Mouse (Mus musculus) c-Kit-positive CD71-positive TER-119-negative erythroid progenitor cells, embryonic 14.5 days (primary cell): ENCODE results near the gene 9630041A04Rik.

ENCODE experiments used
- DNase-seq: peaks from one replicate; pipeline ENCODE4 v3.0.0-alpha.2; 2013; ENCODE audit warnings: low read depth

9630041A04Rik gene

DNA sequence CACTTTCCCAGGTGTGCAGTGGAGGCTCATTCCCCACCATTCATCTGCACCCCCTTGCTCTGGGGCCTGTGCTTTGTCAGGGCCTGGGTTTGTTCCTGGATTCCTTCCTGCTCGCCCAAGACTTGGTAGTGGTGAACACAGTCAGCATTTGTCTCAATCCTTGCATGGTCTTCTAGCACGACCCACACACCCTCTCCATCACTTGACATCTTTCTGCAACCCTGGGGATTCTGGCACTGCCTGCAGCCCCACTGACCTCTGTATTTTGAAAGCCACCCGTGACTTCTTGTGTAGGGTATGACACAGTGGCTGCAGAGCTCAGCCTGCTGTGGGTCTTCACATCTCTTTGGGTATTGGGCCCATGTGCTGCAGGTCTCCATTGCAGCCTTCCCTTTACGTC lies 57.1 kb downstream of the 9630041A04Rik start:
- no peak for DNase-seq

DNA sequence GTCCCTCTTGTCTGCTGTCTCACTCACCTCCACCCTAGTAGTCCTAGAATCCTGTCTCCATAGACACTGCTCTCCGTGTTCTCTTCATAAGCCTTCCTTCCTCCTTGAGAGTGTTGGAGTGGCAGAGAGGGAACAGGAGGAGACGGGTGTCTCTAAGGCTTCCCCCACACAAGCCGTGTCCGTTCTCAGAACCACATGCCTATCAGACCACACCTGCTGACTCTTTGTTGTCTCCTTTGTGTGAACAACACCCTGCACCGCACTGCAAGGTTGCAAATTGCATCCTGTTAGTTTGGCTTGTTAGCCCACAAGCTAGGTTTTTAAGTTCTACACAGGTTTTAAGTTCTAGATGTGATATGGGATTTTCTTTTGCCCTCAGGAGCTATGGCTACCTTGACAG lies 57.7 kb downstream of the 9630041A04Rik start:
- no peak for DNase-seq

DNA sequence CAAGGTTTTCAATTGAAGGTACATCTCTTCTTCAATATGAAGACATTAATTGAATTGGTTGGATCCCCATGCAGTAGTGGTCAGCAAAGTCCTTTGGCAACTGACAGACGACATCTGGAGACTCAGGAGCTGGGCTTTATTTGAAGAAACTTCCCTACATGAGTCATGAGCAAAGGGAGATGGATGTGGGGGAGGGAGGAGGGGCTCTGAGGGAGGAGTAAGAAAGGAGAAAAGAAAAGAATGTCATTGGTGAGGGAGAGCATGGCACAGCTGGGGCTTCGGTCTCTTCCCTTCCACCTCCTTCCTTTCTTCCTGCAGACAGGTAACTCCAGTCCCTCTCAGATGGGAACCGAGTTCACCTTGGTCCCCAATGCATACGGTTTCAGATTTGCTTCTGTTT lies 61.2 kb downstream of the 9630041A04Rik start:
- DNase-seq = no peak

DNA sequence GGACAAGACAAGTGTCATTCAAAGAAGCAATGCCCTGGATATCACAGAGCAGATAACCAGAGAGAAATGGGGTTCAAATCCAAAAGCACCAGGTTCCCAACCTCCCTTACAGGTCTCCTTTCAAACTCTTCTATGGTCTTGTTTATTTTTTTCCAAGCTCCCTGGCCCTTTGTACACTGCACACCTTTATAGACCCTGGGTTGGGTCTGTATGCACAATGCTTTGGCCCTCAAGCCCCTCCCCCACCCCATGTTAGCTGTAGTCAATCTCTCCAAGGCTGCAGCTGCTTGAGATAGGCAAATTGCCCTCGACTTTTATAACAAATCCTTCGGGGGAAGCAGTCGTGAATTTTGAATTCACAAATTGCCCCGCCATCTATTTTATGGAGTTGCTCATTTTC lies 63.2 kb downstream of the 9630041A04Rik start:
- DNase-seq = no peak

DNA sequence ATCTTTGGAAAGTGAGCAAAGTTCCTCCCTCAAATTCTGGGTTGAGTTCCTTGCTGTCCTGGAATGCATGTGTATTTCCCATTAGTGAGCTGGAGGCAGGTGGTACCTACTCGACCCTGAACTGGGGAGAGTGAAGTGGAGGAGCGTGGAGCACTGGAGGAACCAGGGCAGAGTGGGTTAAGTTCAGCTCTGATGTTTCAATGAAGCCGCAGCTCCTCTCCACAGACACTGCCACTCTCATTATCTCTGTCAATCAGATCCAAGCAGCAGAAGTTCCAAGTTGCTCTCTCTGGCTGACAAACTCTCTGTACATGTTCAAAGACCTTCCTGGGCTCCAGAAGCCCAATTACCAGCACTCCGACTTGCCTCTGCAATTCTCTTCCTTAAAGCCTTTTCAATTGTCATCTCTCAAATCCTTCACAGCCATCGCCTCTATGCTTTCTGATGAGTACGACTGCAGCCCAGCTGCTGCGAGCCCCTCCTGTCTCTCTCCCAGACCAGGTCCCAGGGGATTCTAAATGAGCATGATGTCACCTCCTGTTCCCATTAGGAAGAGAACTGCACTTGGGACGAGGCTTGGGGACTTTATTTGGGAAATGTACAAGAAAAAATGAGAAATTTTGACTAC lies 72.4 kb downstream of the 9630041A04Rik start:
- no peak for DNase-seq

DNA sequence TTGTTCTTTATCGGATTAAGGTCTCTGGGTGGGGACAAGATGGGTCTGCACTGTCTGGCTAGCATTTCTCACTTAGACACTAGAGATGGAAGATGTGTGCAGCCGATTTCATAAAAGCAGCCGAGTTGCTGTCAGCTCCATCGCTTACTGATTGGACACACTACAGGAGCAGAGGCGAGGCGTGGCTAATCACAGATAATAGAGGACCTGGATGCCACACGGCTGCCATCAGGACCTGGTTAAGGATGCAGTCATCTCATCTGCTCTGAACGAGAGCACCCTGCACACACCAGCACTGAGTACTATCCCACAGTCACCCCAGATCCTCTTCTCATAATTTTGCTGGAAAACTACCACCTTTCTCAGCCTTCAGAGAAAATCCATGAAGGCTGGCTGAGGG lies 73.2 kb downstream of the 9630041A04Rik start:
- no peak for DNase-seq

DNA sequence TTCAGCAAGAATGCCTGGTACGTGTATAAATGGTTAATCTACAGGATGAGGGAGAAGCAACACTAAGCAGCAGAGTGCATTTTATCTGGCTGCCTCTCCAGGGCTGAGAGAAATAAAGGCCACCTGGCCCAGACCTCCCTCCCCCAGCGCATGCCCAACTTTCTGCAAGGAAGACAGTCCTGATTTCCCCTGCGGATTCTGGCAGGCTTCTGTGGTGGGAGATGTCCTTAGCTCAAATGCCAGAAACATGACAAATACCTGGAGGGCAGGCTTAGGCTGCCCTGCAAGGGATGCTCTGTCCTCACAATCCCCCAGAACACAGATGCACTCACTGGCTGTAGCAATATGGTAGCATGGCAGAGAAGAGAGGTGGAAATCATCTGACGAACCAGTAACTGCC lies 76.4 kb downstream of the 9630041A04Rik start:
- DNase-seq = no peak

DNA sequence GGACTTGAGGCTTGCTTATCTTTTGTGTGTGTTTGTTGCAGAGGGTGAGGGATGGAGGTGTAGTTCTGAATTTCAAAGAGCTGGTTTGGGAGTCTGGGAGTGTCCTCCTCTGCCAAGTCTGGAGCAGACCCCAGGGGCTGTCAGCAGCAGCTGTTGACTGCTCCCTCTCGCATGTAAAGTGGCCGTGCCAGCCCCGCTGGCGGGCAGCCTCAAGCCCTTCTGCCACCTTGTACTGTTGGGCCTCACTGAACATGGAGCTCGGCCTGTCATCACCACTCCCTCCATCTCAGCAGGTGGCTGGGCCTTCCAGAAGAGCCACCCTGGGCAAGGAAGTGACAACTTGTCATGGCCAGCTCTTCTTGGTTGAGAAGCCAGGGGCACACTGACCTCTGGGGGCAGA lies 77.4 kb downstream of the 9630041A04Rik start:
- no peak for DNase-seq

DNA sequence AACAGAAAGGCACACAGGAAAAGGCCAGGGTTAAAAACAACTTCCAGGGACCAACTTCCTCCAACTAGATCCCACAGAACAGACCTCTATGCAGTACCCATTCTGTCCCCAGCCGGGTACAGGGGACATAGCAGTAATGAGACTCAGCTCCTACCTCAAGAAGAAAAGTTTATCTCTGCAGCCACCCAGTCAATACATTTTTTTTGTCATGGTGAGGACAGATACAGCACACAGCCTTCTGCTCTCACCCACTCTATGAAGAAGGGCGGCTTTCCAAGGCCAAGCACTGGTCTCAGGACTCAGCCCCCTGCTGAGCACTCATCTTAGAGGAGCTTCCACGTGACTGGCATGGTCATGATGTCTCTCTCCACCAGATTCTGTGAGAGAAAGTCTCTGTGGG lies 78.5 kb downstream of the 9630041A04Rik start:
- DNase-seq = no peak

DNA sequence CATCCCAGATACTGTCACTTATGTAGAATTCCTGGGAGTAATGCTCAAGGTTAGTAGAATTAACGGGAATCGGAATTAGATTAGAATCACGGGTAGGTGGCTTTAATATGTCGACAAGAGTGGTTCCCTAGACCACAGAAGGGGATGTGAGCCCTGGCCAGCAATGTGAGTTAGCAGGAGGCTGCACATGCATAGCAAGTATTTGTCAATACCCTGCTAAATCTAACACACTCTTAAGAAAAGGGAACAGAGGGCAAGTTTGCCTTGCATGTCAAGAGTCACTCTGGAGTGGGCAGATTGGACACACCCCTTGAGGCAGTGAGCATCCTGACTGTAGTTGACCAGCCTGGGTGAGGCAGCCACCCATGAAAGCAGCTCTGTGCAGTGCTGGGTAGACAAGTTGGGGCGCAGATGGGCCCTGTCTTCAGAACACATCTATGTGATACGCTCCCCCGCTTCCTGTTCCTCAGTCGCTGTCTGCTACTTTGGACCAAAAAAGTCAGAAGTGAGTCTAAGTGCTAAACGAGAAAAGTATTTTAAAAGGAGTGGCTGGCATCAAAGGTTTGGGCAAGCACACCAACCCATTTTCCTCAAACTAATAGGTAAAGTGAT lies 80.5 kb downstream of the 9630041A04Rik start:
- DNase-seq = no peak

DNA sequence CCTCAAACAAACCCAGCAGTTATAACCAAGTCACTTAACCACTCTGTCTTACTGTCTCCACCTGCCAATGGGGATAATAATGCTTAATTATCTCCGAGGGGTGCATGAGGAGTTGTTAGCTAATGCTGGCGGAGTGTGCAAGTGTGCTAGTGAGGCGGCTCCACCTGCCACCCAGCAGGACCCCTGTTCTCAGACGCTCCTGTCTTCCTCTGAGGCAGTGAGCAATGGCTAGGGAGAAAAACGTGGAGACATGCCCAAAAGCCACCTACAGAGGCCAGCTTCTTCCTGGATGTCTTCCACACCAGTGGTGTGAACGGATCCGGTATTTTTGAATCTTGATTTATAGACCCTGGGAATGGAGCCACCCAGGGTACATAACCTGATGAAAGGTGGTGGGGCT lies 83.7 kb downstream of the 9630041A04Rik start:
- no peak for DNase-seq

DNA sequence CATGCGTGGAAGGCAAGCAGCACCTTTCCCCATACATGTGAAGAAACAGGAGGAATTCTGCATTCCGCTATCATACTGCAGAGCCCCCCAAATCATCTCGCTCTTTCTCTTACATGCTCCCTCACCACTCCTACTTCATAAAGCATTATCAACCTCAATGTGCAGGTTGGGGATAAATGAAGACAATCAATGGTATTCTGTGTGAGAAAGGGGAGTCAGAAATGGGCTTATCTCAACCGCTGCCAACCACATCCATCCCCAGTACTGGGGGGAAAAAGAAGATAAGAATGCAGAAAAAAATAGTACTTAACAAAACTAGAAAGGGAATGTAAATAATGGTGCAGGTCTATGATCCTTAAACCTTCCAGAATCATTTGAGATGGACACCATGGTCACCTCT lies 84.2 kb downstream of the 9630041A04Rik start:
- peak; percentile 13 for DNase-seq

DNA sequence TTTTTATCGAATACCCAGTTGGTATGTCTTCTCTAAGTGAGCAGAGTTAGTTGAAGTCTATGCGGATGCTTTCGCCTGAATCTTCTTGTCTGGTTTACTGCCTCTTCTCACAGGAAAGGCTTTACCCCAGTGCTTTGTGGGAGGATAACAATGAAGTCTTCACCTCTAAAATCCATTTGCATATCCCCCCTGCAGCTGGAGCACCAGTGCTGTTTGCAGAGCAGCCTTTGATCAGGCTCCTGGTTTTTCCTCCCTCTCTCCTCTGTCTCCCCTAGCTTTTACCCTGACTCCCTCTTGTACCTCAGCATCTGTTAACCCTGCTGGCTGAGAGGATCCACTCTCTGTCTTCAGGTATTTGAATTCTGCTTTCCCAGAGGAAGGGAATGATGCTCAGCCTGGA lies 88.5 kb downstream of the 9630041A04Rik start:
- no peak for DNase-seq

DNA sequence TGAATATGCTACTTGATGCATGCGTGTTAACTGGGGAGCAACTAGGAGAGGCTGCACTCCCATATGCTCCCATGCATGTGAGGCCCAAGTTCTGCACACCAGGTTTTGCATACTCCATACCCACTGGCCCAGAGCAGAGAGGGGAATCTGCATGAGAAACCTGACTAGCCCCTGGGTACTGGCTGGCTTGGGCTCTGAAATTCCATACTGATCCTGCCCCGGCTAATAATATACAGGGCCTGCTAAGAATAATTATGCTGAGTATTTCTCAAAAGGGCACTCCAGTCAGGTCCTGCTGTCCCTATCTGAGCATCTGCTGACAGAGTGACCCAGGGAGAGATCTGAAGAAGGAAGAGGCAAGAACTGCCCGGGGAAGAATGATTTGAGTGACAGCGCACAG lies 92.9 kb downstream of the 9630041A04Rik start:
- no peak for DNase-seq

DNA sequence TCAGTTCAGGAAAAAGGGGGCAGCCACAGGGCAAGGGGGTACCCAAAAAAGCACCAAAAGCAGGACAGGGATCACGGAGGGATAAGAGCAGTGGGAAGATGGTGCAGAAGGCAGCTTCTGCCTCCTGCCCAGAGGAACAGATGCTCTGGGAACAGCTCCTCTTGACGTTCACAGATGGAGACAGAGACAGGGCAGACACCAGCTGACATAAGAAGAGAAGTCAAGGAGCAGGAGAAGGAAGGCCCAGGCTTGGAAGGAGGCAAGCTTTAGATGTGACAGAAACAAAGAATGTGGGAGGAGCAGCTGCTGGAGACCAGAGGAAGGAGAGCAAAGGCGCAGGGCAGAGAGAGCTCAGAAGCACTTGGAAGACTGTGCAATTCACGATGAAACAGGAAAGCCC lies 94.6 kb downstream of the 9630041A04Rik start:
- no peak for DNase-seq

DNA sequence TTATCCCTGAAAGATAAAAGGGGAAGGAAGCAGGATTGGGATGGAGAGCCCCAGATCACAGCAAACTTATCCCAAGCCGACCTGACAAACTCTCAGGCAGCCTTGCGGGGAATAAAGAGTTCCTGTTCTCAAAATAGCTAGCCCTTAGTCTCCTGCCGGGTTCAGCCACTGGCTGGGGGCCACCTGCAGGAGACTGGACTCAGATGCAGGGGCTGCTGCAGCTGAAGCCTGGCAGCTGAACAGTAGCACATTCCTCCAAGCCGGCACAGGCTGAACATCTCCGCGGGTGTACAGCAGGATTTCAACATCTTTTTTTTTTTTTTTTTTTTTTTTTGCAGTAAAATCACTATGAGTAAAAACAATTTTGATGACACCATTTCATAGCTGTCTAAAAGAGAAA lies 110.2 kb downstream of the 9630041A04Rik start:
- no peak for DNase-seq

DNA sequence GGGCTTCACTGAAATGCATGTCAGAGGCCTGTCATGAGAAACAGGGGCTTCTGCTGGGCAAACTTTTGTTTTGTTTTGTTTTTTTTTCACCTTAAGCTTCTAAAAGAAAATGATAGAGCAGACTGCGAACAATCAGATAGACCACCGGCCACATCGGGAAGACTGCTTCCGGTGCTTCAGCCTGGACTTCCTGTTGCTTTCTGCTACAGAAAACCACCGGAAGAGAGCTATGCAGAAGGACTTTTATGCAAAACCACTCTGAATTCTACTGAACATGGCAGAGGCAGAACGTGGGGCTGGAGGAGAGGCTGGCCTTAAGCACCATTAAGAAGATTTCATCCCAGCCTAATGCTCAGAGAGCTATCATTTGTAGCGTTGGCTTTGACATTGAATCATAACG lies 110.7 kb downstream of the 9630041A04Rik start:
- no peak for DNase-seq

DNA sequence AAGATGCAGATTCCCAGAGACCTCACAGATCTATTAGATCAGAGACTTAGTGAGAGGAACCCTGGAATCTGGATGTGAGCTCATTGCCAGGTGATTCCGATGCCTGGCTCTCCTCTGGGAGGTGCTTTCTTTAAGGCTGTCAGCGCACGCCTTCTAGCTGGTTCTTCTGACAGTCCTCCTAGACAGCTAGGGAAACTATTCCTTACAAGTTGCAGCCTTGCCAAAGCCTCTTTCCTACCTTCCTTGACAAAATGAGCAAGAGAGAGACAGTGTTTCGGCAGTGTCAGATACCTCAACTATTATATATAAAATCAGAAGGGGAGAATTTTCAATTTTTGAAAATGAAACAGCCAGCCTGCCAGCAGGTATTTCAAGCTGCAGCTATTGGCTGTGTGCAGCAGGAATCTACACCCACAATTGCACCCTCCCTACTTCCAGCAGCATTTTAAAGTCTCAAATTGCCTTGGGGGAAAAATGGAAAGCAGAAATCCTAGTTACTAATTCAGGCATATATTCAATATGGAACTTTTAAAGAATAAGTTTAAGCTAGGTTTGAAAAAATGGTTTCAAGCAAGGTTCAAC lies 115.3 kb downstream of the 9630041A04Rik start:
- DNase-seq = no peak

DNA sequence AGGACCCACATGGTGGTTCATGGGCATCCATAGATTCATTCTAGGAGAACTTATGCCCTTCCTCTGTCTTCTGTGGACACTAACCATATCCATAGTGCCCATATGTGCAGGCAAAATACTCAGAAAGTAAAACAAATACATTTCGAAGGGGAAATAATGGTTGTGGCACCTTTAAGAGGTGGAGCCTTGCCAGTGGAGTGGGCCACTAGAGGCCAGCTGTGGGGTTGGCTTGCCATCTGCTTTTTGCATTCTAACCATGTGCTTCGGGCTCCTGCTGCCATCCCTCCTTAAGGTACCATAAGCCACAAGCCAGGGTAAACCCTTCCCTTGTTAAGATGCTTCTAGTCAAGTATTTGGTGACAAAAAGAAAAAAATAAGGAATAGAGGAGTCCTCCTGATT lies 119.5 kb downstream of the 9630041A04Rik start:
- DNase-seq = no peak

DNA sequence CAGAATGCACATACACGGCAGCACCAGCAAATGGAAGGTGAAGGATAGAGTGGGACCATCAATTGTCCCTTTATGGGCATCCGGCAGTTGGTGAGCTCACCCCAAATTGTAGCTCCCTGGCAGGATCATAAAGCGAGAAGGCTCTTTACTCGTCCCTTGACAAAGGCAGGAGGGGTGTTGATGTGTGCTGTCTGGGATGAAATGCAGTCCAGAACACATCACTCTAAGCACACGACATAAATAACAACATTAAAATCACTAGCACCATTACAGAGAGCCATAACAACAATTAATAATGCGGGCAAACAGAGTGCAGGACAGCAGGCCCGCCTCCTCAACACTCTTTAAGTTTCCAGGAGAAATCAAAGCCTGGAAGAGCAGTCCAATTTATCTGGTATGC lies 120.7 kb downstream of the 9630041A04Rik start:
- no peak for DNase-seq

DNA sequence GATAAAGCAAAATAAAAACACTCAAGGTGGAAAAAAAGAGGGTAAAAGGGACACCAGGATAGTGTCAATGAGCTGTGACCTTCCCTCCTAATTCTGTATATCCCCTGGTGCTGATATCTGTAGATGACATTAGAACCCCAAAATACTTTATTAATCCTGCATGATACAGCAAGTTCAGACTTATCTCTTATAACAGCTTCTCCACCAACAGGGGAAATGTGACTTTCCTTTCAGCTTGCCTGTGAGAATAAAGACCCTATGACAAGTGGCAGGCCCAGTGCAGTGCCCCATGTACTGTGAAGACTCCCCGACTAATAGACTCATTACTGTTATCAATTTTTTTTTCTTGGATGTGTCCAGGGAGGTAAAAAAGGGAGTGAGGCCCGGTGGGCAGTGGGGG lies 125.3 kb downstream of the 9630041A04Rik start:
- DNase-seq = no peak

DNA sequence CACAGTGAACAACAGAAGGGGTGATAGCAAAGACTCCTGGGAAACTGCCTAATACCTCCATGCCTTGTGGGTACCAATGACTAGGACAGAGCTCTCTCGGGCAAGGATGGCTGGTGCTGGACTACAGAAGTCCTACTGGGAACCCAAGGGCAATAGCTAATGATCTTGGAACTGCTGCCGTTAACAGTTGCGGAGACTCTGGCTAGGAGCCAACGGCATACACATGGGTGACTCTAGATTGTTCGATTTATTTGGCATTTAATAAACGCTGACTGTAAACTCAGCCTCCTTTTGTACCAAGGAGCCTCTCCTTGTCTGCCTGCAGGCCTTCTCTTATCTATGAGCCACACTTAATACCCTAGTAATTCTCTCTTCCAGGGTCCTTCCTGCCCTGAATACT lies 128.4 kb downstream of the 9630041A04Rik start:
- DNase-seq = no peak

DNA sequence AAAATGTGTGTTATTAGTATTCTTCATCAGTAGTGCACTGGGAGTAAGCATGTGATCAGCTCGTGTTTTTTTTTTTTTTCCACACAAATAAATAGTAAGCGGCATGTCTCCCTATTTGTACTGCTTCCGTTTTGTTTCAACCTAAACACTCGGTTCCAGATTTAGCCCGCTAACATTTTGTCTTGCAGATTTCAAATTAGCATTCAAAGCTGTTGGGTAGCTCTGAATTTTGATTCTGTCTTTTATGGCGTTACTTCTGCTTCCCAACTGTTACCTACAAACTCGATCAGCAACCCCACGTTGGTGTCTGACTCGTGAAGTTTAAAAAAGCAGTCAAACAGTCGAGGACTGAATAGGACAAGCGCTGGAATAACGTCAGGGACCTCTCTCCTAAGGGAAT lies 129.2 kb downstream of the 9630041A04Rik start:
- DNase-seq = no peak
